Mouse (Mus musculus) neutrophil, adult 83 days (primary cell): ENCODE measurements around the gene Olfr481. TPM values are rescaled to one million over a fixed set of nuclear protein-coding genes. Genes with fewer than 3 reads are reported as not detected.

Experiments used
- total RNA-seq, 2 experiments: library from RNA; stranded (reverse); gene quantifications; one replicate each; pipeline ENCODE4 v1.2.4; 2023

Olfr481 gene
- total RNA-seq: not detected

GRCm38 (mm10) chr7:108079555-108079954 is at the start of gene Olfr481:
Olfr481 (plus strand) TSS chr7:108079855.

DNA sequence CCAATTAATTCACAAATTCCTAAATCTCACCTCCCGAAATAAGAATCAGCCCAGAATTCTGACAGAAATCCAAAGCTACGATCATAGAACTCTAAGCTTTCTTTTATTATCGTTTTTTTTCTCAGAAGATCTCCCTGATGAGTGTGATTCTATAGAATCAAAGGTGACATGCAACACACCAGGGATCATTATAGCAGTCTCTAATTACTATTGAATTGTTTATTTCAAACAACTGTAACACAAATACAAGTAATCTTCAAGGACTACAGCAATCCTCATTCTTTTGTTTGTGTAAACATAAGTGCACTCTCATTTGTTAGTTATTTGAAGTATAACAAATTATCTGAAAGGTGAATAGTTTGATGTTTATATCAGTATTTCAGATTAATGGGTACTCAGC is 45.8 kb upstream of the Olfr481 start, which contains the start of gene Olfr478:
Olfr478 (minus strand) TSS at position 101 of the 400 bp plus-strand sequence.

GRCm38 (mm10) chr7:108050393-108050792 is 29.3 kb upstream of the Olfr481 start, which contains the start of gene Olfr479:
Olfr479 (plus strand) TSS chr7:108050693.

GRCm38 (mm10) chr7:108067246-108067645 is 12.4 kb upstream of the Olfr481 start, which contains the start of gene Olfr480:
Olfr480 (minus strand) TSS chr7:108067346.

DNA sequence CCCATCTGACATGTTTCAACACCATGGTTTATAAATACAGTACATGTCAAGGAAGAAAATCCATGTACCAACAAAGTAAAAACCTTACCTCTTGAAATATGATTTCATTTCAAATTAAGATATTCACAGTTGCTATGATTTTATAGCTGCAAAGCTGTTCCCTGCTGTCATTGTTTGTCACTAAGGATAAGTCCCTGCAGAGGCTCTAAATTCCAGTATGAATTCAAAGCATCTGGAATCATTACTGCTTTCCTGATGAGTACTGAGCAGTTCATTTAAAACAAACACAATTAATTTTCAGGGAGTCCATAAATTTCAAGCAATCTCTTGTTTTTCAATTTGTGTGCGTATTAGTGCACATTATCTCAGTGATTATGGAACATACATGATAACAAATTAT is 17.8 kb downstream of the Olfr481 start, which contains the start of gene Olfr482:
Olfr482 (minus strand) TSS at position 101 of the 400 bp plus-strand sequence.

DNA sequence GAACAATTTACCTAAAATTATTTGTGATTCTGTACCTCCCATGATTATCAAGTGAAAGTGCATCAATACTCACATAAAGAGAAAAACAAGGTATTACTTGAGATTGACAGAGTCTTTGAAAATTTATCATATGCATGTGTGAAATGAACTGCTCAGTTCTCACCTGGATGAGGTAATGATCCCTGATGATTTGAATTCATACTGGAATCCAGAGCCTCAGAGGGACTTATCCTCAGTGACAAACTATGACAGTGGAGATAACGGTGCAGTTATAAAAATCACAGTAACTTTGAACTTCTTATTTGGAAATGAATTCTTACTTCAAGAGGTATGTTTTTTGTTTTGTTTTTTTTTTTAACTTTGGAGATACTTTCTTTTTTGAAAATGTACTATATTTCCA is 20.9 kb downstream of the Olfr481 start, which contains the start of gene Olfr483:
Olfr483 (plus strand) TSS at position 301 of the 400 bp plus-strand sequence.

GRCm38 (mm10) chr7:108127349-108127748 is 47.7 kb downstream of the Olfr481 start, which contains the start of gene Olfr484:
Olfr484 (minus strand) TSS chr7:108127449.

Other genes starting within 250 kb of the Olfr481 start
- gene Olfr470, start 232.4 kb upstream of the Olfr481 start, total RNA-seq: not detected
- not detected for gene Olfr472, start 182.0 kb upstream of the Olfr481 start, total RNA-seq
- not detected for gene Olfr473, start 149.4 kb upstream of the Olfr481 start, total RNA-seq
- gene Olfr474, start 125.2 kb upstream of the Olfr481 start, total RNA-seq: not detected
- not detected for gene Olfr476, start 115.1 kb upstream of the Olfr481 start, total RNA-seq
- not detected for gene Olfr477, start 93.2 kb upstream of the Olfr481 start, total RNA-seq
- gene Olfr478, start 45.9 kb upstream of the Olfr481 start, total RNA-seq: not detected
- not detected for gene Olfr479, start 29.2 kb upstream of the Olfr481 start, total RNA-seq
- not detected for gene Olfr480, start 12.5 kb upstream of the Olfr481 start, total RNA-seq
- 1 to 10 TPM; 1.2 to 1.7 TPM for gene Olfr482, start 17.7 kb downstream of the Olfr481 start, total RNA-seq
- not detected for gene Olfr483, start 21.0 kb downstream of the Olfr481 start, total RNA-seq
- not detected for gene Olfr484, start 47.6 kb downstream of the Olfr481 start, total RNA-seq
- not detected for gene Olfr485, start 80.0 kb downstream of the Olfr481 start, total RNA-seq
- not detected for gene Olfr486, start 92.9 kb downstream of the Olfr481 start, total RNA-seq
- not detected for gene Olfr487, start 134.8 kb downstream of the Olfr481 start, total RNA-seq
- gene Olfr488, start 178.5 kb downstream of the Olfr481 start, total RNA-seq: not detected
- not detected for gene Olfr490, start 209.1 kb downstream of the Olfr481 start, total RNA-seq
- not detected for gene Olfr491, start 233.6 kb downstream of the Olfr481 start, total RNA-seq
- not detected for gene Olfr492, start 243.8 kb downstream of the Olfr481 start, total RNA-seq